Mouse (Mus musculus): ENCODE data around the gene Unc45b. TPM values are rescaled to one million over a fixed set of nuclear protein-coding genes. Genes with fewer than 3 reads are reported as not detected.

Gene Unc45b
- total and polyA plus RNA-seq, 3 experiments = 0.08 to 0.26 TPM; not detected in 1

GRCm38 (mm10) chr11:82897478-82897877 lies 12.9 kb upstream of the Unc45b start:
- H3K27ac ChIP-seq (ENCODE audit: insufficient read depth, low read depth) = no peak overlapping the region
- in situ Hi-C loops (cut with MboI; ENCODE audit: low pct_ligation_motif_present, low pct_unique_long_range_greater_than_20kb, low sequenced_read_pairs) = no loop called here
- peaks cover 40 to 54% of the 10 kb centered on the region in 2 experiments for H3K36me3 ChIP-seq (replicated peaks in 1 of 2; ENCODE audit: control insufficient read depth in 1 of 2, insufficient read depth in 1 of 2, low read length in 1 of 2)
- no peak overlapping the region for H3K9ac ChIP-seq (ENCODE audit: insufficient read depth, low read depth)
- H3K79me2 ChIP-seq (replicated peaks; ENCODE audit: control insufficient read depth, extremely low read depth, insufficient read depth, poor library complexity, severe bottlenecking) = no peaks in the 10 kb centered on the region
- no peak overlapping the region for H3K4me2 ChIP-seq (ENCODE audit: insufficient read depth, low read depth, poor library complexity, severe bottlenecking)
- no peaks in the 10 kb centered on the region for H3K4me1 ChIP-seq (ENCODE audit: control insufficient read depth in 1 of 2, insufficient read depth in 2 of 2)
- no peak for DNase-seq (ENCODE audit: extremely low read depth)
- dilution Hi-C loops (cut with MboI; ENCODE audit: extremely low pct_ligation_motif_present, extremely low pct_unique_long_range_greater_than_20kb, low sequenced_read_pairs) = no loop called here
- peaks cover 7% of the 10 kb centered on the region for H3K9me3 ChIP-seq (replicated peaks; ENCODE audit: low read length)
- no peak overlapping the region for H3K4me3 ChIP-seq (replicated peaks in 1 of 3; ENCODE audit: low read depth in 2 of 3, low read length in 2 of 3, poor library complexity in 1 of 3)
- peaks cover 1% of the 10 kb centered on the region for H3K27me3 ChIP-seq (replicated peaks)
- no peak for TF ChIP-seq PAX5 (IDR thresholded peaks at IDR 0.05; ENCODE audit: low read length)
- TF ChIP-seq MYC (IDR thresholded peaks at IDR 0.05; ENCODE audit: low read depth, low read length) = no peak
- TF ChIP-seq GABPA (IDR thresholded peaks at IDR 0.05; ENCODE audit: insufficient replicate concordance, low read depth, low read length) = no peak
- TF ChIP-seq MEF2A (IDR thresholded peaks at IDR 0.05; ENCODE audit: borderline replicate concordance, low read depth, low read length) = no peak
- no peak for TF ChIP-seq POLR2A (IDR thresholded peaks at IDR 0.05; ENCODE audit: low read depth, low read length)
- TF ChIP-seq CHD1 (IDR thresholded peaks at IDR 0.05; ENCODE audit: low read depth, low read length) = no peak
- TF ChIP-seq ZNF384 (IDR thresholded peaks at IDR 0.05; ENCODE audit: low read depth, low read length) = no peak
- no peak for TF ChIP-seq HCFC1 (IDR thresholded peaks at IDR 0.05; ENCODE audit: low read depth, low read length)
- no peak for TF ChIP-seq E2F4 (IDR thresholded peaks at IDR 0.05; ENCODE audit: insufficient replicate concordance, low read depth, low read length)
- TF ChIP-seq NELFE (IDR thresholded peaks at IDR 0.05; ENCODE audit: low read depth, low read length) = no peak
- no peak for TF ChIP-seq USF1 (IDR thresholded peaks at IDR 0.05; ENCODE audit: low read depth, low read length)
- no peak for TF ChIP-seq ZKSCAN1 (IDR thresholded peaks at IDR 0.05; ENCODE audit: borderline replicate concordance, low read depth, low read length)
- TF ChIP-seq TBP (conservative IDR thresholded peaks at IDR 0.05; ENCODE audit: low read depth, low read length) = no peak
- no peak for TF ChIP-seq KAT2A (IDR thresholded peaks at IDR 0.05; ENCODE audit: insufficient replicate concordance, low read length)
- no peak for TF ChIP-seq ZMIZ1 (IDR thresholded peaks at IDR 0.05; ENCODE audit: low read depth, low read length)
- TF ChIP-seq CTCF (conservative IDR thresholded peaks at IDR 0.05 in 1 of 2, IDR thresholded peaks at IDR 0.05 in 1 of 2; ENCODE audit: low read depth in 2 of 2, low read length in 2 of 2) = no peak
- no peak for TF ChIP-seq ELF1 (IDR thresholded peaks at IDR 0.05; ENCODE audit: low read depth, low read length)
- no peak for TF ChIP-seq MAX (IDR thresholded peaks at IDR 0.05; ENCODE audit: low read length)
- TF ChIP-seq SMC3 (IDR thresholded peaks at IDR 0.05; ENCODE audit: low read depth, low read length) = no peak
- TF ChIP-seq TCF12 (IDR thresholded peaks at IDR 0.05; ENCODE audit: low read depth, low read length) = no peak

- dilution Hi-C loops (cut with MboI; ENCODE audit: extremely low pct_ligation_motif_present, extremely low pct_unique_long_range_greater_than_20kb, low sequenced_read_pairs) = no loop called here
Measured at GRCm38 (mm10) chr11:82899720-82900119, 10.6 kb upstream of the Unc45b start.

More at GRCm38 (mm10) chr11:82899720-82900119, 10.6 kb upstream of the Unc45b start:
- Histone ChIP-seq H3K4me3 (replicated peaks in 1 of 3; ENCODE audit: low read depth in 2 of 3, low read length in 2 of 3, poor library complexity in 1 of 3) (no peak overlapping the region), H3K4me2 (ENCODE audit: insufficient read depth, low read depth, poor library complexity, severe bottlenecking) (no peak overlapping the region), H3K36me3 (replicated peaks in 1 of 2; ENCODE audit: control insufficient read depth in 1 of 2, insufficient read depth in 1 of 2, low read length in 1 of 2) (peaks cover 62 to 76% of the 10 kb centered on the region in 2 experiments), H3K79me2 (replicated peaks; ENCODE audit: control insufficient read depth, extremely low read depth, insufficient read depth, poor library complexity, severe bottlenecking) (no peaks in the 10 kb centered on the region), H3K9ac (ENCODE audit: insufficient read depth, low read depth) (no peak overlapping the region), H3K27ac (ENCODE audit: insufficient read depth, low read depth) (no peak overlapping the region), H3K27me3 (replicated peaks) (no peaks in the 10 kb centered on the region), H3K4me1 (ENCODE audit: control insufficient read depth in 1 of 2, insufficient read depth in 2 of 2) (no peaks in the 10 kb centered on the region), H3K9me3 (replicated peaks; ENCODE audit: low read length) (peaks cover 7% of the 10 kb centered on the region)
- no peak for DNase-seq (ENCODE audit: extremely low read depth)
- TF ChIP-seq POLR2AphosphoS2 (IDR thresholded peaks at IDR 0.05; ENCODE audit: low read depth, low read length) (peak; percentile 88; the same call in 1 of the 2 replicates), NRF1 (IDR thresholded peaks at IDR 0.05; ENCODE audit: low read depth, low read length) (no peak), POLR2A (IDR thresholded peaks at IDR 0.05; ENCODE audit: low read depth, low read length) (peak; percentile 31; the same call in 1 of the 2 replicates)
- in situ Hi-C loops (cut with MboI; ENCODE audit: low pct_ligation_motif_present, low pct_unique_long_range_greater_than_20kb, low sequenced_read_pairs) = loop anchor here (25.0 kb wide), 2 partner anchors 288 to 513 kb away; partner anchors contain the start of genes Rasl10b, Slfn3 and Slfn4
